Mouse (Mus musculus): ENCODE measurements around the gene Itgb3bp. TPM values are rescaled to one million over a fixed set of nuclear protein-coding genes. Genes with fewer than 3 reads are reported as not detected.

Gene Itgb3bp
- polyA plus RNA-seq, 1 experiment from 2014 or later = 42.5 TPM

GRCm38 (mm10) chr4:99715783-99716416, 213.7 kb downstream of the Itgb3bp start:
- H3K36me3 ChIP-seq = peaks cover 12% of the 10 kb centered on the region
- H3K27ac ChIP-seq = peak overlapping the region; percentile 81
- H3K4me2 ChIP-seq = peak overlapping the region; percentile 73
- peak overlapping the region; percentile 90 for H3K9ac ChIP-seq
- 27% methylated on average over 25 of the region's 25 CpGs for WGBS
- peak overlapping the region; percentile 73 for H3K4me3 ChIP-seq
- H3K27me3 ChIP-seq = no peaks in the 10 kb centered on the region
- H3K9me3 ChIP-seq = no peaks in the 10 kb centered on the region
- ATAC-seq (ENCODE audit: insufficient number of reproducible peaks, insufficient read depth, low FRiP score, low TSS enrichment, low read depth) = no peak
- H3K4me1 ChIP-seq = peaks cover 6% of the 10 kb centered on the region; the same call in 1 of the 2 replicates

Other genes with a start within 250 kb of the Itgb3bp start
- 20.0 and 21.9 TPM in 2 replicates for gene Alg6, start 214.1 kb downstream of the Itgb3bp start, polyA plus RNA-seq (2015; fragmentation: Nextera tagmentation; extraction: Ambion mirVana)
- 27.1 and 32.4 TPM in 2 replicates for gene Efcab7, start 100.6 kb downstream of the Itgb3bp start, polyA plus RNA-seq (2015; fragmentation: Nextera tagmentation; extraction: Ambion mirVana)
- 40.8 and 46.1 TPM in 2 replicates for gene Pgm1, start 399 bp downstream of the Itgb3bp start, polyA plus RNA-seq (2015; fragmentation: Nextera tagmentation; extraction: Ambion mirVana)
- 10.4 and 10.7 TPM in 2 replicates for gene Ror1, start 166.0 kb upstream of the Itgb3bp start, polyA plus RNA-seq (2015; fragmentation: Nextera tagmentation; extraction: Ambion mirVana)

Measured in embryonic facial prominence, embryonic 13.5 days (tissue).